Mouse (Mus musculus): ENCODE results near the gene Pcbp3.
"Not testable (repeated sequence)": the region's sequence is repeated elsewhere in the genome, so short reads cannot be mapped to it uniquely, and the experiment has no call there.

Gene Pcbp3

GRCm38 (mm10) chr10:76961790-76962489 lies at the start of gene Pcbp3:
TSS of gene Pcbp3 (minus strand) at chr10:76961887.
- DNase-seq (ENCODE audit: low spot score): peak; percentile 99

GRCm38 (mm10) chr10:77008698-77009097 lies 47.0 kb upstream of the Pcbp3 start:
- no peak for DNase-seq (ENCODE audit: low spot score)

- peak; percentile 72 for DNase-seq (ENCODE audit: low spot score)
Measured at GRCm38 (mm10) chr10:77008109-77008561, 46.4 kb upstream of the Pcbp3 start.

GRCm38 (mm10) chr10:77007433-77008108 lies 45.9 kb upstream of the Pcbp3 start:
- DNase-seq (ENCODE audit: low spot score): peak; percentile 49

- peak; percentile 25 for DNase-seq (ENCODE audit: low spot score)
Measured at GRCm38 (mm10) chr10:77004936-77005335, 43.2 kb upstream of the Pcbp3 start.

- no peak for DNase-seq (ENCODE audit: low spot score)
Measured at GRCm38 (mm10) chr10:76997759-76998513, 36.2 kb upstream of the Pcbp3 start.

- no peak for DNase-seq (ENCODE audit: low spot score)
Measured at GRCm38 (mm10) chr10:76992456-76992855, 30.8 kb upstream of the Pcbp3 start.

GRCm38 (mm10) chr10:76988586-76988985 lies 26.9 kb upstream of the Pcbp3 start:
- DNase-seq (ENCODE audit: low spot score): no peak

GRCm38 (mm10) chr10:76978042-76978441 lies 16.4 kb upstream of the Pcbp3 start:
- DNase-seq (ENCODE audit: low spot score): peak; percentile 50

GRCm38 (mm10) chr10:76976699-76977098 lies 15.0 kb upstream of the Pcbp3 start:
- no peak for DNase-seq (ENCODE audit: low spot score)

GRCm38 (mm10) chr10:76973797-76974436 lies 12.2 kb upstream of the Pcbp3 start:
- DNase-seq (ENCODE audit: low spot score): peak; percentile 43

- not testable (repeated sequence) for DNase-seq (ENCODE audit: low spot score)
Measured at GRCm38 (mm10) chr10:76972318-76972717, 10.6 kb upstream of the Pcbp3 start.

- no peak for DNase-seq (ENCODE audit: low spot score)
Measured at GRCm38 (mm10) chr10:76970974-76971373, 9.3 kb upstream of the Pcbp3 start.

- DNase-seq (ENCODE audit: low spot score): peak; percentile 68
Measured at GRCm38 (mm10) chr10:76964436-76964835, 2.7 kb upstream of the Pcbp3 start.

GRCm38 (mm10) chr10:76963997-76964396 lies 2.3 kb upstream of the Pcbp3 start:
- peak; percentile 77 for DNase-seq (ENCODE audit: low spot score)

- no peak for DNase-seq (ENCODE audit: low spot score)
Measured at GRCm38 (mm10) chr10:76961156-76961555, 531 bp downstream of the Pcbp3 start.

GRCm38 (mm10) chr10:76958201-76958600 lies 3.5 kb downstream of the Pcbp3 start:
- DNase-seq (ENCODE audit: low spot score): no peak

- DNase-seq (ENCODE audit: low spot score): no peak
Measured at GRCm38 (mm10) chr10:76956200-76956599, 5.5 kb downstream of the Pcbp3 start.

GRCm38 (mm10) chr10:76941038-76941437 lies 20.6 kb downstream of the Pcbp3 start:
- DNase-seq (ENCODE audit: low spot score): no peak

GRCm38 (mm10) chr10:76936827-76937226 lies 24.9 kb downstream of the Pcbp3 start:
- no peak for DNase-seq (ENCODE audit: low spot score)

GRCm38 (mm10) chr10:76934805-76935204 lies 26.9 kb downstream of the Pcbp3 start:
- DNase-seq (ENCODE audit: low spot score): no peak

- no peak for DNase-seq (ENCODE audit: low spot score)
Measured at GRCm38 (mm10) chr10:76931794-76932193, 29.9 kb downstream of the Pcbp3 start.
